Mouse (Mus musculus): ENCODE data around the gene Map6. TPM values are rescaled to one million over a fixed set of nuclear protein-coding genes. Genes with fewer than 3 reads are reported as not detected.

Map6 gene
- polyA plus RNA-seq, 1 experiment from 2014 or later: 1.7 TPM

GRCm38 (mm10) chr7:99352526-99353400, 85.5 kb downstream of the Map6 start, which contains the start of gene Serpinh1:
TSS of gene Serpinh1 (minus strand) at chr7:99353239.
- Histone ChIP-seq H3K27ac (peak within 1 kb of the TSS; percentile 96), H3K36me3 (ENCODE audit: insufficient read depth, low read length) (peaks cover 14% of the 10 kb centered on the region), H3K27me3 (ENCODE audit: insufficient read depth, low read length) (no peaks in the 10 kb centered on the region), H3K9me3 (replicated peaks; ENCODE audit: low read length) (no peaks in the 10 kb centered on the region), H3K9ac (ENCODE audit: low read depth, low read length) (peak within 1 kb of the TSS; percentile 90), H3K4me3 (replicated peaks; ENCODE audit: low read depth, low read length) (peak within 1 kb of the TSS; percentile 82), H3K4me2 (ENCODE audit: low read length) (peak within 1 kb of the TSS; percentile 95), H3K4me1 (replicated peaks; ENCODE audit: insufficient read depth, low read length) (peaks cover 58% of the 10 kb centered on the region)
- ATAC-seq (replicated peaks; ENCODE audit: low FRiP score, low read depth): peak; percentile 89
- WGBS: 1% methylated on average over 35 of the region's 35 CpGs
- peak; percentile 15; the same call in 1 of the 2 replicates for TF ChIP-seq CTCF (IDR thresholded peaks at IDR 0.05; ENCODE audit: low read depth)
- peak; percentile 98 for DNase-seq (ENCODE audit: low spot score)

DNA sequence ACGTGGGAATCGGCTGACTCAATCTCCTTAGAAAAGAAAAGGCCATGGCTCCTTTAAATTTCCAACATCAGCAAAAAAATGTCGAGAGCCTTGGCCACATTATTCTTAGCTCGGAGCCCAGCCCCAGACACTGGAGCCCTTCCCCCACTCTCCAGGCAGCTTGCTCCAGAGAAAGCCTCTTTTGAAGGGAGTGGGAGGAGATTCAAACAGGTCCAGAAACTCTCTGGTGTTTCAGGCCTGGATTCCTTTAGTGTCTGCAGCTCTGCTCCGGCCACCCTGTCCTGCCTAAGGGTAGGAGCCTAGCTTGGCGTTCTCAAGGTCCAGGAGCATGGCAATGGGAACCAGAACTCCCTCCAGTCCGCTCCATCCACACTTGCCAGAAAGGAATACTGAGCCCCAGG, 88.5 kb downstream of the Map6 start:
- peak overlapping the region; percentile 87 for H3K27ac ChIP-seq
- H3K4me2 ChIP-seq (ENCODE audit: low read length): peak overlapping the region; percentile 38
- ATAC-seq (replicated peaks; ENCODE audit: low FRiP score, low read depth): no peak
- DNase-seq (ENCODE audit: low spot score): peak; percentile 97
- no peak overlapping the region for H3K4me3 ChIP-seq (replicated peaks; ENCODE audit: low read depth, low read length)
- H3K9me3 ChIP-seq (replicated peaks; ENCODE audit: low read length): no peaks in the 10 kb centered on the region
- no peaks in the 10 kb centered on the region for H3K27me3 ChIP-seq (ENCODE audit: insufficient read depth, low read length)
- 12% methylated on average over 7 of the region's 7 CpGs for WGBS
- no peak for TF ChIP-seq CTCF (IDR thresholded peaks at IDR 0.05; ENCODE audit: low read depth)
- H3K36me3 ChIP-seq (ENCODE audit: insufficient read depth, low read length): no peaks in the 10 kb centered on the region
- peaks cover 49% of the 10 kb centered on the region for H3K4me1 ChIP-seq (replicated peaks; ENCODE audit: insufficient read depth, low read length)
- H3K9ac ChIP-seq (ENCODE audit: low read depth, low read length): peak overlapping the region; percentile 9; the same call in 1 of the 2 replicates

DNA sequence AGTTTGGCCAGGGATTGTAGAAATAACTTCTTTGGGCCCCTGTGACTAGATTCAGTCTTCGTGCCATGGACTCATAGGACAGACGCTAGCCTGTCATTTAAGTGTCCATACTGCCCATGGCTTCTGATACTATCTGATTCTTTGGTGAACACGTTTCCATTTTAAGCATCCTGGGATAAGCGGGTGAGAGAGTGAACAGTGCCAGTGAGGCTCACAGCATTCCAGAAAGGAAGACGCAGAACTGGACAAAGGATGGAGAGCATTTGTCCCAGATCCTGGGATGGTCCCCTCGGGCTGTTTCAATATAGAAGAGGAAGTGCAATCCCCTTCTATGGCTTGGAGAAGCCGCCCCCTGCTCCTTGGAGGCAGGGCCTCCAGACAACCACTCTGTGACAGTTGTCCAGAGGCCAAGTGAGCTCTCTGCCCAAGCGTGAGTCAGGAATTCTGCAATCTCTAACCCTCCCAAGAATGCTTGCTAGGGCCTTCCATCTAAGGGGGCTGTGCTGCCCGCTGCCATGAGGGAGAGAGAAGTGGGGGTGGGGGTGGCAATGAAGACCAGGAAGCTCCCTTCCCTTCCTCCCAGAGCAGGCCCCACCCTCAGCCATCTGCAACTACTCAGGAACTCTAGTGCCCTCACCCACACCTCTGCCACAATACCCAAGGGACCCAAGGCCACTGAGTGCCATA, 89.1 kb downstream of the Map6 start:
- ATAC-seq (replicated peaks; ENCODE audit: low FRiP score, low read depth): no peak
- 25% methylated on average over 9 of the region's 9 CpGs for WGBS
- H3K27ac ChIP-seq: peak overlapping the region; percentile 87

DNA sequence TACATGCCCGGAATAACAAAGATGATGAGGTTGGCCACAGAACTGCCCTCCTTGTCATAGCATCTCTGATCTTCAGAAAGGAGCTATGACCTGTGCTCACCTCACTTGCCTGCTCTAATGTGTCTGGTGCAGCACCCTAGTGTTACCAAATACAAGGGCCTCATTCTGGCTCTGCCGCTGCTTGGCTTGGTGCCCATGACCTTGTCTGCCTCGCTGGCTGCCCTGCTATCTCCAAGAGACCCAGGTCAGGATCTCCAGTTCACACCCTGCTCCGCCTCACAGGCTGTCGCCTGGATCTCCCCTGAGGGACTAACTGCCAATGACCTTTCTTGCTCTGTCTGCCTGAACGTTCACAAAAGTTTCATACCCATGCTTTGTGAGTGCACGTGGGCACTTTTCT, 90.0 kb downstream of the Map6 start:
- H3K4me1 ChIP-seq (replicated peaks; ENCODE audit: insufficient read depth, low read length): peaks cover 48% of the 10 kb centered on the region
- ATAC-seq (replicated peaks; ENCODE audit: low FRiP score, low read depth) (no peak), DNase-seq (ENCODE audit: low spot score) (no peak)
- H3K27me3 ChIP-seq (ENCODE audit: insufficient read depth, low read length): no peaks in the 10 kb centered on the region
- no peak for TF ChIP-seq CTCF (IDR thresholded peaks at IDR 0.05; ENCODE audit: low read depth)
- 37% methylated on average over 7 of the region's 7 CpGs for WGBS
- H3K36me3 ChIP-seq (ENCODE audit: insufficient read depth, low read length): no peaks in the 10 kb centered on the region
- no peak overlapping the region for H3K4me3 ChIP-seq (replicated peaks; ENCODE audit: low read depth, low read length)
- H3K9me3 ChIP-seq (replicated peaks; ENCODE audit: low read length): no peaks in the 10 kb centered on the region
- H3K9ac ChIP-seq (ENCODE audit: low read depth, low read length): no peak overlapping the region
- no peak overlapping the region for H3K4me2 ChIP-seq (ENCODE audit: low read length)
- H3K27ac ChIP-seq: peak overlapping the region; percentile 87

More for the DNA sequence above, 89.1 kb downstream of the Map6 start:
- H3K4me3 ChIP-seq (replicated peaks; ENCODE audit: low read depth, low read length): no peak overlapping the region
- H3K4me1 ChIP-seq (replicated peaks; ENCODE audit: insufficient read depth, low read length): peaks cover 48% of the 10 kb centered on the region
- H3K9me3 ChIP-seq (replicated peaks; ENCODE audit: low read length): no peaks in the 10 kb centered on the region
- H3K9ac ChIP-seq (ENCODE audit: low read depth, low read length): no peak overlapping the region
- no peaks in the 10 kb centered on the region for H3K36me3 ChIP-seq (ENCODE audit: insufficient read depth, low read length)
- peak overlapping the region; percentile 38 for H3K4me2 ChIP-seq (ENCODE audit: low read length)
- no peak for TF ChIP-seq CTCF (IDR thresholded peaks at IDR 0.05; ENCODE audit: low read depth)
- DNase-seq (ENCODE audit: low spot score): peak; percentile 64
- H3K27me3 ChIP-seq (ENCODE audit: insufficient read depth, low read length): no peaks in the 10 kb centered on the region

DNA sequence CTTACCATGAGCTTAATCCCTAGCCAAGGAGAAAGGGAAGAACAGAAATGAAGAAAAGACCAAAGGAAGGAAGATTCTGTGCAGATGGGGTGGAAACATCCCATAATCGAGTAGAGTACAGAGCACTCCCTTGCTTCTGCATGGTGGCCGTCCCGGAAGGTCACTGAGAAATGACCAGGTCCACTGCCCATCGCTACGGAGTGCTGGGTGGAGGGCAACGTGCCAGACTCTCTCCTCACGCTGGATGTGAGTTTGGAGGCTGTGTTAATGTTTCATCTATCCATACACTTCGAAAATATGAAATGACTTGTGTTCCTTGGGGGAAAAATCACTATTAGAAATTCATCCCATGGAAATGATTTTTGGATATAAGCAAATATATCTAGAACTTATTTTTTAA, 91.1 kb downstream of the Map6 start:
- DNase-seq (ENCODE audit: low spot score) (no peak), ATAC-seq (replicated peaks; ENCODE audit: low FRiP score, low read depth) (no peak)
- H3K27me3 ChIP-seq (ENCODE audit: insufficient read depth, low read length): no peaks in the 10 kb centered on the region
- H3K27ac ChIP-seq: no peak overlapping the region; the same call in 1 of the 2 replicates
- no peaks in the 10 kb centered on the region for H3K9me3 ChIP-seq (replicated peaks; ENCODE audit: low read length)
- H3K4me2 ChIP-seq (ENCODE audit: low read length): no peak overlapping the region
- H3K36me3 ChIP-seq (ENCODE audit: insufficient read depth, low read length): no peaks in the 10 kb centered on the region
- no peak overlapping the region for H3K9ac ChIP-seq (ENCODE audit: low read depth, low read length)
- no peak overlapping the region for H3K4me3 ChIP-seq (replicated peaks; ENCODE audit: low read depth, low read length)
- WGBS: 78% methylated on average over 8 of the region's 8 CpGs
- H3K4me1 ChIP-seq (replicated peaks; ENCODE audit: insufficient read depth, low read length): peaks cover 46% of the 10 kb centered on the region
- no peak for TF ChIP-seq CTCF (IDR thresholded peaks at IDR 0.05; ENCODE audit: low read depth)

DNA sequence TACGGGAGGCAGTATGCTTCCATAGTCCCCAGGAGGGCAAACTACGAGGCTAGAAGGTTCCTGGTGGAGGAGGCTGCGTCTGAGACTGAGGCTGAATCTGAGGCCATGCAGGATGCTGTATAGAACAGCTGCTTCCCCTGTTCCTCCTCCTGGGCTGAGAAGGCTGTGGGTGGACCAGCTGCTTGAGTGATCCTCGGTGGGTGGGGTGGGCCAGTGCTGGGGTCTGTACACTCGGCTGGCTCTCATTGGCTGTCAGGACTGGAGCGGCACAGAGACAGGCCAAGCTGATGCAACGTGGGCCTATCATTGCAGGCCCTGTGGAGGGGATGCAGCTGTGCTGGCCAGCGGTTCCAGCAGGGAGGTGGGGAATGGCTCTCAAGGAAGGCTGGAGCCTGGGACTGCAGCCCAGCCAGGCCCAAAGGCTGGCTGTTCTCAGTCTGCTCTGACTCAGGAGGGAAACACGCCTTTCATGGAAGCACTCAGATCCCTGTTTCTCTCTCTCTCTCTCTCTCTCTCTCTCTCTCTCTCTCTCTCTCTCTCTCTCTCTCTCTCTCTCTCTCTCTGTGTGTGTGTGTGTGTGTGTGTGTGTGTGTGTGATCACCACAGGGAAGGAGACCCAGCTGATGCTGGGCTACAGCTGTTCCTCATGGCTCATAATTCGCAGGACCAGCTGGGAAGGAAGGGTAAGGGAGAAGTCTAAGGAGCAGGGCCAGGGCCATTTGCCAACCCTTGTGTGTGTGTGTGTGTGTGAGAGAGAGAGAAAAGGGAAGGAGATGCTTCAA, 93.0 kb downstream of the Map6 start:
- peak; percentile 98 for DNase-seq (ENCODE audit: low spot score)
- no peak for TF ChIP-seq CTCF (IDR thresholded peaks at IDR 0.05; ENCODE audit: low read depth)
- Histone ChIP-seq H3K36me3 (ENCODE audit: insufficient read depth, low read length) (no peaks in the 10 kb centered on the region), H3K9me3 (replicated peaks; ENCODE audit: low read length) (no peaks in the 10 kb centered on the region), H3K4me3 (replicated peaks; ENCODE audit: low read depth, low read length) (no peak overlapping the region), H3K27me3 (ENCODE audit: insufficient read depth, low read length) (no peaks in the 10 kb centered on the region), H3K9ac (ENCODE audit: low read depth, low read length) (peak overlapping the region; percentile 24; the same call in 1 of the 2 replicates), H3K4me1 (replicated peaks; ENCODE audit: insufficient read depth, low read length) (peaks cover 41% of the 10 kb centered on the region), H3K4me2 (ENCODE audit: low read length) (no peak overlapping the region), H3K27ac (peak overlapping the region; percentile 92)
- ATAC-seq (replicated peaks; ENCODE audit: low FRiP score, low read depth): peak; percentile 97
- WGBS: 10% methylated on average over 10 of the region's 10 CpGs
